Mouse (Mus musculus): ENCODE data around the gene Wdr81. TPM values are rescaled to one million over a fixed set of nuclear protein-coding genes. Genes with fewer than 3 reads are reported as not detected.
A peak's percentile ranks its signal among the peaks of the same experiment; 100 is the strongest.

Wdr81 gene
- polyA plus RNA-seq, 1 experiment, result 34.4 TPM

- TF ChIP-seq POLR2A (IDR thresholded peaks at IDR 0.05; ENCODE audit: low read depth, low read length), result no peak
- TF ChIP-seq CTCF (IDR thresholded peaks at IDR 0.05; ENCODE audit: extremely low read depth, insufficient read depth, insufficient read length, insufficient replicate concordance), result no peak
- H3K4me1 ChIP-seq (ENCODE audit: control insufficient read depth, insufficient read depth, insufficient read length), result no peaks in the 10 kb centered on the region
- H3K4me3 ChIP-seq (ENCODE audit: extremely low read depth, insufficient read depth, insufficient read length), result no peak overlapping the region
- peaks cover 30% of the 10 kb centered on the region for H3K36me3 ChIP-seq (ENCODE audit: control insufficient read depth, insufficient read depth, low read length)
- 100% methylated on average over 3 of the region's 3 CpGs for WGBS
- no peaks in the 10 kb centered on the region for H3K27me3 ChIP-seq (ENCODE audit: control insufficient read depth, insufficient read depth, low read length)
- no peak for DNase-seq (ENCODE audit: low read depth in 1 of 2, low spot score in 2 of 2)
- no peak overlapping the region for H3K27ac ChIP-seq (ENCODE audit: insufficient read depth, low read length)
Measured at GRCm38 (mm10) chr11:75439951-75440350, 14.6 kb downstream of the Wdr81 start.

- Histone ChIP-seq H3K27me3 (ENCODE audit: control insufficient read depth, insufficient read depth, low read length) (no peaks in the 10 kb centered on the region), H3K27ac (ENCODE audit: insufficient read depth, low read length) (no peak within 1 kb of the TSS), H3K4me3 (ENCODE audit: extremely low read depth, insufficient read depth, insufficient read length) (no peak within 1 kb of the TSS), H3K36me3 (ENCODE audit: control insufficient read depth, insufficient read depth, low read length) (peaks cover 24% of the 10 kb centered on the region), H3K4me1 (ENCODE audit: control insufficient read depth, insufficient read depth, insufficient read length) (no peaks in the 10 kb centered on the region)
- DNase-seq (ENCODE audit: low read depth in 1 of 2, low spot score in 2 of 2), result no peak
- TF ChIP-seq CTCF (IDR thresholded peaks at IDR 0.05; ENCODE audit: extremely low read depth, insufficient read depth, insufficient read length, insufficient replicate concordance), result no peak
- no peak for TF ChIP-seq POLR2A (IDR thresholded peaks at IDR 0.05; ENCODE audit: low read depth, low read length)
- WGBS, result 83% methylated on average over 6 of the region's 6 CpGs
Measured at GRCm38 (mm10) chr11:75439363-75439762, 15.2 kb downstream of the Wdr81 start, which contains the start of gene Serpinf2. Serpinf2 (minus strand) TSS chr11:75439591.

- no peak overlapping the region for H3K4me3 ChIP-seq (ENCODE audit: extremely low read depth, insufficient read depth, insufficient read length)
- WGBS, result 93% methylated on average over 3 of the region's 3 CpGs
- no peaks in the 10 kb centered on the region for H3K27me3 ChIP-seq (ENCODE audit: control insufficient read depth, insufficient read depth, low read length)
- peaks cover 19% of the 10 kb centered on the region for H3K36me3 ChIP-seq (ENCODE audit: control insufficient read depth, insufficient read depth, low read length)
- no peaks in the 10 kb centered on the region for H3K4me1 ChIP-seq (ENCODE audit: control insufficient read depth, insufficient read depth, insufficient read length)
- DNase-seq (ENCODE audit: low read depth in 1 of 2, low spot score in 2 of 2), result no peak
- no peak for TF ChIP-seq POLR2A (IDR thresholded peaks at IDR 0.05; ENCODE audit: low read depth, low read length)
- TF ChIP-seq CTCF (IDR thresholded peaks at IDR 0.05; ENCODE audit: extremely low read depth, insufficient read depth, insufficient read length, insufficient replicate concordance), result no peak
- no peak overlapping the region for H3K27ac ChIP-seq (ENCODE audit: insufficient read depth, low read length)
Measured at GRCm38 (mm10) chr11:75438804-75439203, 15.7 kb downstream of the Wdr81 start.

- 82% methylated on average over 13 of the region's 13 CpGs for WGBS
- Histone ChIP-seq H3K27ac (ENCODE audit: insufficient read depth, low read length) (no peak overlapping the region), H3K4me1 (ENCODE audit: control insufficient read depth, insufficient read depth, insufficient read length) (no peaks in the 10 kb centered on the region), H3K27me3 (ENCODE audit: control insufficient read depth, insufficient read depth, low read length) (no peaks in the 10 kb centered on the region), H3K36me3 (ENCODE audit: control insufficient read depth, insufficient read depth, low read length) (peaks cover 16% of the 10 kb centered on the region), H3K4me3 (ENCODE audit: extremely low read depth, insufficient read depth, insufficient read length) (no peak overlapping the region)
- TF ChIP-seq CTCF (IDR thresholded peaks at IDR 0.05; ENCODE audit: extremely low read depth, insufficient read depth, insufficient read length, insufficient replicate concordance), result no peak
- TF ChIP-seq POLR2A (IDR thresholded peaks at IDR 0.05; ENCODE audit: low read depth, low read length), result no peak
- DNase-seq (ENCODE audit: low read depth in 1 of 2, low spot score in 2 of 2), result no peak
Measured at GRCm38 (mm10) chr11:75438194-75438593, 16.3 kb downstream of the Wdr81 start.

GRCm38 (mm10) chr11:75434138-75434537 lies 20.4 kb downstream of the Wdr81 start:
- no peak for DNase-seq (ENCODE audit: low read depth in 1 of 2, low spot score in 2 of 2)
- no peak overlapping the region for H3K4me3 ChIP-seq (ENCODE audit: extremely low read depth, insufficient read depth, insufficient read length)
- WGBS, result 90% methylated on average over 5 of the region's 5 CpGs
- TF ChIP-seq CTCF (IDR thresholded peaks at IDR 0.05; ENCODE audit: extremely low read depth, insufficient read depth, insufficient read length, insufficient replicate concordance), result no peak
- TF ChIP-seq POLR2A (IDR thresholded peaks at IDR 0.05; ENCODE audit: low read depth, low read length), result no peak
- no peaks in the 10 kb centered on the region for H3K36me3 ChIP-seq (ENCODE audit: control insufficient read depth, insufficient read depth, low read length)
- H3K4me1 ChIP-seq (ENCODE audit: control insufficient read depth, insufficient read depth, insufficient read length), result no peaks in the 10 kb centered on the region; the same call in 1 of the 2 replicates
- H3K27ac ChIP-seq (ENCODE audit: insufficient read depth, low read length), result no peak overlapping the region
- no peaks in the 10 kb centered on the region for H3K27me3 ChIP-seq (ENCODE audit: control insufficient read depth, insufficient read depth, low read length)

GRCm38 (mm10) chr11:75431307-75431706 lies 23.2 kb downstream of the Wdr81 start:
- Histone ChIP-seq H3K36me3 (ENCODE audit: control insufficient read depth, insufficient read depth, low read length) (no peaks in the 10 kb centered on the region), H3K4me1 (ENCODE audit: control insufficient read depth, insufficient read depth, insufficient read length) (no peaks in the 10 kb centered on the region; the same call in 1 of the 2 replicates), H3K27me3 (ENCODE audit: control insufficient read depth, insufficient read depth, low read length) (no peaks in the 10 kb centered on the region), H3K27ac (ENCODE audit: insufficient read depth, low read length) (no peak overlapping the region), H3K4me3 (ENCODE audit: extremely low read depth, insufficient read depth, insufficient read length) (no peak overlapping the region)
- DNase-seq (ENCODE audit: low read depth in 1 of 2, low spot score in 2 of 2), result no peak
- WGBS, result 88% methylated on average over 11 of the region's 11 CpGs
- TF ChIP-seq POLR2A (IDR thresholded peaks at IDR 0.05; ENCODE audit: low read depth, low read length), result no peak
- TF ChIP-seq CTCF (IDR thresholded peaks at IDR 0.05; ENCODE audit: extremely low read depth, insufficient read depth, insufficient read length, insufficient replicate concordance), result no peak

- TF ChIP-seq CTCF (IDR thresholded peaks at IDR 0.05; ENCODE audit: extremely low read depth, insufficient read depth, insufficient read length, insufficient replicate concordance) (no peak), POLR2A (IDR thresholded peaks at IDR 0.05; ENCODE audit: low read depth, low read length) (peak; percentile 36; the same call in 1 of the 2 replicates)
- H3K4me1 ChIP-seq (ENCODE audit: control insufficient read depth, insufficient read depth, insufficient read length), result no peaks in the 10 kb centered on the region; the same call in 1 of the 2 replicates
- DNase-seq (ENCODE audit: low read depth in 1 of 2, low spot score in 2 of 2), result peak; percentile 63 to 66
- 23% methylated on average over 9 of the region's 9 CpGs for WGBS
- no peak overlapping the region for H3K4me3 ChIP-seq (ENCODE audit: extremely low read depth, insufficient read depth, insufficient read length)
- H3K36me3 ChIP-seq (ENCODE audit: control insufficient read depth, insufficient read depth, low read length), result no peaks in the 10 kb centered on the region
- H3K27me3 ChIP-seq (ENCODE audit: control insufficient read depth, insufficient read depth, low read length), result no peaks in the 10 kb centered on the region
- H3K27ac ChIP-seq (ENCODE audit: insufficient read depth, low read length), result peak overlapping the region; percentile 62
Measured at GRCm38 (mm10) chr11:75429019-75429705, 25.4 kb downstream of the Wdr81 start.

Data from spleen, adult 2 months (tissue).